Mouse (Mus musculus): ENCODE measurements around the gene St6galnac3. TPM values are rescaled to one million over a fixed set of nuclear protein-coding genes. Genes with fewer than 3 reads are reported as not detected.

Gene St6galnac3
- polyA plus RNA-seq, 2 experiments: 20.7 to 36.0 TPM

GRCm38 (mm10) chr3:153701752-153702740, 22.9 kb downstream of the St6galnac3 start:
- H3K4me2 ChIP-seq (replicated peaks; ENCODE audit: low read depth, low read length, severe bottlenecking): peak overlapping the region; percentile 2; the same call in 1 of the 2 replicates
- H3K9ac ChIP-seq (ENCODE audit: low read depth, low read length, severe bottlenecking): no peak overlapping the region
- H3K36me3 ChIP-seq (ENCODE audit: control insufficient read depth, insufficient read depth, low read length): no peaks in the 10 kb centered on the region
- H3K27me3 ChIP-seq (ENCODE audit: control insufficient read depth, insufficient read depth, low read length): 0 out of 2 replicates have a peak, but pooled peaks cover 3% of the 10 kb centered on the region
- peaks cover 23% of the 10 kb centered on the region for H3K4me1 ChIP-seq (ENCODE audit: control insufficient read depth, insufficient read depth, low read length)
- no peak overlapping the region for H3K4me3 ChIP-seq (replicated peaks; ENCODE audit: low read length)
- 18% methylated on average over 15 of the region's 15 CpGs for WGBS
- DNase-seq (ENCODE audit: low spot score): no peak
- ATAC-seq (ENCODE audit: low FRiP score, low read depth): no peak; the same call in 1 of the 2 replicates
- no peaks in the 10 kb centered on the region for H3K9me3 ChIP-seq (ENCODE audit: control insufficient read depth, low read length)
- no peak for TF ChIP-seq POLR2A (IDR thresholded peaks at IDR 0.05; ENCODE audit: borderline replicate concordance, extremely low read depth, insufficient read depth, insufficient read length)
- no peak overlapping the region; the same call in 1 of the 2 replicates for H3K27ac ChIP-seq (replicated peaks; ENCODE audit: low read depth, low read length)

DNA sequence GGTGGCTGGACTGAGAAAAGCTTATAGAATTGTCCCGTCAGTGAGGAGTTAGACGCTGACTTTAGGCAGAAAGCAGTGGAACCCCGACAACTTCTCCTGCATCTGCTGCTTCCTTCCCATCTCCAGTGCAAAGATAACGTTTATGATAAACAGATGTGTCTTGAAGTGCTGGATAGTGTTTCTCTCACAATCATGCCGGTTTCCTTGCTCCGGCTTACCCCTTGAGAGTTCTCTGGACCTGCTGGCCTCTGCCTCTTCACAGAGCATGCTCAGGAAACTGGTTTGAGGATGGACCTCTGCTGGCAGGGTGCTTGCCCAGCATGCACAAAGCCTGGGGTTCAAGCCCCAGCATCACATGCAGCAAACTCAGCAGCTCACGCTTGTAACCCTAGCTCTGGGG, 23.8 kb downstream of the St6galnac3 start:
- Histone ChIP-seq H3K27ac (replicated peaks; ENCODE audit: low read depth, low read length) (no peak overlapping the region), H3K9me3 (ENCODE audit: control insufficient read depth, low read length) (no peaks in the 10 kb centered on the region), H3K4me1 (ENCODE audit: control insufficient read depth, insufficient read depth, low read length) (peaks cover 23% of the 10 kb centered on the region), H3K36me3 (ENCODE audit: control insufficient read depth, insufficient read depth, low read length) (no peaks in the 10 kb centered on the region), H3K9ac (ENCODE audit: low read depth, low read length, severe bottlenecking) (no peak overlapping the region), H3K4me2 (replicated peaks; ENCODE audit: low read depth, low read length, severe bottlenecking) (no peak overlapping the region), H3K27me3 (ENCODE audit: control insufficient read depth, insufficient read depth, low read length) (0 out of 2 replicates have a peak, but pooled peaks cover 3% of the 10 kb centered on the region), H3K4me3 (replicated peaks; ENCODE audit: low read length) (no peak overlapping the region)
- TF ChIP-seq POLR2A (IDR thresholded peaks at IDR 0.05; ENCODE audit: borderline replicate concordance, extremely low read depth, insufficient read depth, insufficient read length): no peak
- WGBS: 23% methylated on average over 7 of the region's 7 CpGs
- DNase-seq (ENCODE audit: low spot score): no peak
- 0 out of 2 replicates have a peak, but pooled peaks have one; percentile 24 for ATAC-seq (ENCODE audit: low FRiP score, low read depth)

GRCm38 (mm10) chr3:153699086-153699485, 25.9 kb downstream of the St6galnac3 start:
- DNase-seq (ENCODE audit: low spot score): no peak

DNA sequence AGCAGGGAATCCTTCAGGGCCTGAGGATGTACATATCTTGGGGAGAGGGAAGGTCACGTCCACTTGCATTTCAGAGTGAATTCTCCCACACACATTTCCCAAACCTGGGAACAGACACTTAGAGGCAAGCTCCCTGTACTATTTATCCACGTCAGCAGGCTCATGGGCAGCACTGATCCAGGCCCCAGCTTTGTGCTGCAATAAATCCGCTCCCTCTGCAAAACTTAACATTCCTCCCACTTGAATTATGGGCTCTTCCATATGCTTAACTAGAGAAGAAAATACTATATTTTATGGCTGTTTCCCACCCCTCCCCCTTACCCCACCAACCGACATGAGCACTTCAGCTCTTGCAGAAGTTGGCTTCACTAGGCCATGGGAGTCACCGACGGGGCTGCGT, 32.0 kb downstream of the St6galnac3 start:
- DNase-seq (ENCODE audit: low spot score) (peak; percentile 43), ATAC-seq (ENCODE audit: low FRiP score, low read depth) (peak; percentile 58)
- peak overlapping the region; percentile 52 for H3K27ac ChIP-seq (replicated peaks; ENCODE audit: low read depth, low read length)
- no peak overlapping the region for H3K4me2 ChIP-seq (replicated peaks; ENCODE audit: low read depth, low read length, severe bottlenecking)
- H3K4me3 ChIP-seq (replicated peaks; ENCODE audit: low read length): no peak overlapping the region
- peaks cover 33% of the 10 kb centered on the region for H3K4me1 ChIP-seq (ENCODE audit: control insufficient read depth, insufficient read depth, low read length)
- 17% methylated on average over 7 of the region's 7 CpGs for WGBS
- no peak for TF ChIP-seq POLR2A (IDR thresholded peaks at IDR 0.05; ENCODE audit: borderline replicate concordance, extremely low read depth, insufficient read depth, insufficient read length)
- no peaks in the 10 kb centered on the region for H3K36me3 ChIP-seq (ENCODE audit: control insufficient read depth, insufficient read depth, low read length)
- H3K27me3 ChIP-seq (ENCODE audit: control insufficient read depth, insufficient read depth, low read length): no peaks in the 10 kb centered on the region
- H3K9me3 ChIP-seq (ENCODE audit: control insufficient read depth, low read length): no peaks in the 10 kb centered on the region
- H3K9ac ChIP-seq (ENCODE audit: low read depth, low read length, severe bottlenecking): no peak overlapping the region

More at GRCm38 (mm10) chr3:153699086-153699485, 25.9 kb downstream of the St6galnac3 start:
- ATAC-seq (ENCODE audit: low FRiP score, low read depth): no peak
- H3K4me1 ChIP-seq (ENCODE audit: control insufficient read depth, insufficient read depth, low read length): peaks cover 23% of the 10 kb centered on the region
- H3K9ac ChIP-seq (ENCODE audit: low read depth, low read length, severe bottlenecking): no peak overlapping the region
- no peak for TF ChIP-seq POLR2A (IDR thresholded peaks at IDR 0.05; ENCODE audit: borderline replicate concordance, extremely low read depth, insufficient read depth, insufficient read length)
- no peak overlapping the region for H3K4me2 ChIP-seq (replicated peaks; ENCODE audit: low read depth, low read length, severe bottlenecking)
- H3K36me3 ChIP-seq (ENCODE audit: control insufficient read depth, insufficient read depth, low read length): no peaks in the 10 kb centered on the region
- no peak overlapping the region for H3K27ac ChIP-seq (replicated peaks; ENCODE audit: low read depth, low read length)
- WGBS: 75% methylated on average over 8 of the region's 8 CpGs
- H3K9me3 ChIP-seq (ENCODE audit: control insufficient read depth, low read length): no peaks in the 10 kb centered on the region
- H3K27me3 ChIP-seq (ENCODE audit: control insufficient read depth, insufficient read depth, low read length): 0 out of 2 replicates have a peak, but pooled peaks cover 3% of the 10 kb centered on the region
- H3K4me3 ChIP-seq (replicated peaks; ENCODE audit: low read length): no peak overlapping the region

- H3K9me3 ChIP-seq (ENCODE audit: control insufficient read depth, low read length): no peaks in the 10 kb centered on the region
- no peak for TF ChIP-seq POLR2A (IDR thresholded peaks at IDR 0.05; ENCODE audit: borderline replicate concordance, extremely low read depth, insufficient read depth, insufficient read length)
- peak overlapping the region; percentile 52; the same call in 1 of the 2 replicates for H3K27ac ChIP-seq (replicated peaks; ENCODE audit: low read depth, low read length)
- DNase-seq (ENCODE audit: low spot score): no peak
- no peak overlapping the region for H3K4me3 ChIP-seq (replicated peaks; ENCODE audit: low read length)
- no peaks in the 10 kb centered on the region for H3K27me3 ChIP-seq (ENCODE audit: control insufficient read depth, insufficient read depth, low read length)
- H3K36me3 ChIP-seq (ENCODE audit: control insufficient read depth, insufficient read depth, low read length): no peaks in the 10 kb centered on the region
- H3K9ac ChIP-seq (ENCODE audit: low read depth, low read length, severe bottlenecking): no peak overlapping the region
- no peak for ATAC-seq (ENCODE audit: low FRiP score, low read depth)
- H3K4me2 ChIP-seq (replicated peaks; ENCODE audit: low read depth, low read length, severe bottlenecking): no peak overlapping the region
- WGBS: 21% methylated on average over 11 of the region's 11 CpGs
- H3K4me1 ChIP-seq (ENCODE audit: control insufficient read depth, insufficient read depth, low read length): peaks cover 33% of the 10 kb centered on the region
Measured at GRCm38 (mm10) chr3:153692206-153692813, 32.7 kb downstream of the St6galnac3 start.

Measured in limb, embryonic 14.5 days (tissue).